Mouse (Mus musculus): ENCODE data around the gene 4632433K11Rik. TPM values are rescaled to one million over a fixed set of nuclear protein-coding genes. Genes with fewer than 3 reads are reported as not detected.

The 4632433K11Rik gene
- total and polyA plus RNA-seq, 3 experiments: not detected

GRCm38 (mm10) chr7:5080010-5080751, 46.3 kb downstream of the 4632433K11Rik start, which contains the start of gene Epn1:
Gene Epn1, plus strand, starts transcription at chr7:5080235.
- Histone ChIP-seq H3K27ac (ENCODE audit: control insufficient read depth, low read depth, low read length) (peak within 1 kb of the TSS; percentile 82), H3K36me3 (ENCODE audit: control insufficient read depth in 1 of 2, insufficient read depth in 2 of 2, low read length in 2 of 2) (peaks cover 27 to 50% of the 10 kb centered on the region in 2 experiments), H3K79me2 (ENCODE audit: control insufficient read depth, insufficient read depth, low read length, poor library complexity) (peaks cover 39% of the 10 kb centered on the region), H3K9ac (ENCODE audit: control insufficient read depth, low read depth, low read length, poor library complexity, severe bottlenecking) (peak within 1 kb of the TSS; percentile 91), H3K4me3 (ENCODE audit: control insufficient read depth in 1 of 2, insufficient read depth in 1 of 2, low read depth in 2 of 2, low read length in 2 of 2) (peak within 1 kb of the TSS; percentile 69 to 95), H3K27me3 (ENCODE audit: control insufficient read depth in 1 of 2, insufficient read depth in 2 of 2, low read length in 2 of 2) (no peaks in the 10 kb centered on the region), H3K4me1 (ENCODE audit: control insufficient read depth in 1 of 2, insufficient read depth in 2 of 2, low read length in 2 of 2) (peaks cover 15 to 40% of the 10 kb centered on the region in 2 experiments), H3K9me3 (replicated peaks; ENCODE audit: insufficient read depth, low read length) (no peaks in the 10 kb centered on the region)
- DNase-seq (ENCODE audit: low read depth, low spot score): peak; percentile 96
- TF ChIP-seq ELF1 (IDR thresholded peaks at IDR 0.05; ENCODE audit: low read depth, low read length) (peak; percentile 99), SIN3A (IDR thresholded peaks at IDR 0.05; ENCODE audit: low read length) (peak; percentile 90), POLR2AphosphoS2 (IDR thresholded peaks at IDR 0.05; ENCODE audit: low read length) (peak; percentile 99), USF2 (IDR thresholded peaks at IDR 0.05; ENCODE audit: borderline replicate concordance in 1 of 2, insufficient read depth in 1 of 2, low read depth in 1 of 2, low read length in 2 of 2) (no peak), NELFE (IDR thresholded peaks at IDR 0.05; ENCODE audit: low read depth, low read length) (peak; percentile 60), MYC (IDR thresholded peaks at IDR 0.05; ENCODE audit: low read depth, low read length) (no peak), ZNF384 (IDR thresholded peaks at IDR 0.05; ENCODE audit: low read depth, low read length) (no peak), USF1 (IDR thresholded peaks at IDR 0.05; ENCODE audit: low read depth, low read length) (peak; percentile 79), ZMIZ1 (IDR thresholded peaks at IDR 0.05; ENCODE audit: low read depth, low read length) (peak; percentile 77; the same call in 1 of the 2 replicates), MXI1 (IDR thresholded peaks at IDR 0.05; ENCODE audit: low read depth, low read length) (peak; percentile 80), KAT2A (conservative IDR thresholded peaks at IDR 0.05; ENCODE audit: low read depth, low read length) (peak; percentile 80), JUND (IDR thresholded peaks at IDR 0.05; ENCODE audit: low read depth, low read length) (no peak), TCF12 (IDR thresholded peaks at IDR 0.05; ENCODE audit: low read depth, low read length) (peak; percentile 50), EP300 (IDR thresholded peaks at IDR 0.05; ENCODE audit: low read depth in 1 of 2, low read length in 2 of 2) (peak in 1 of 2 experiments; percentile 48; a peak in 2 of 4 replicates), POLR2A (IDR thresholded peaks at IDR 0.05; ENCODE audit: control insufficient read depth in 1 of 2, insufficient read depth in 1 of 2, low read depth in 1 of 2, low read length in 2 of 2, poor library complexity in 1 of 2) (peak; percentile 64 to 73), CTCF (IDR thresholded peaks at IDR 0.05 in 2 of 3, conservative IDR thresholded peaks at IDR 0.05 in 1 of 3; ENCODE audit: control insufficient read depth in 1 of 3, insufficient read depth in 1 of 3, low read depth in 2 of 3, low read length in 3 of 3, poor library complexity in 1 of 3, severe bottlenecking in 1 of 3) (0 out of 6 replicates have a peak, but pooled peaks of 1 of the 3 experiments have one; percentile 0), BHLHE40 (IDR thresholded peaks at IDR 0.05; ENCODE audit: borderline replicate concordance, low read depth, low read length) (peak; percentile 90), ETS1 (IDR thresholded peaks at IDR 0.05; ENCODE audit: low read depth, low read length) (peak; percentile 60; the same call in 1 of the 2 replicates), SMC3 (IDR thresholded peaks at IDR 0.05; ENCODE audit: low read depth, low read length) (peak; percentile 15; the same call in 1 of the 2 replicates), UBTF (IDR thresholded peaks at IDR 0.05; ENCODE audit: borderline replicate concordance, insufficient read depth, low read depth, low read length) (0 out of 2 replicates have a peak, but pooled peaks have one; percentile 78), RCOR1 (IDR thresholded peaks at IDR 0.05; ENCODE audit: low read depth, low read length) (peak; percentile 43; the same call in 1 of the 2 replicates), HCFC1 (IDR thresholded peaks at IDR 0.05; ENCODE audit: low read depth, low read length) (peak; percentile 95), CHD2 (IDR thresholded peaks at IDR 0.05; ENCODE audit: low read length) (no peak; the same call in 1 of the 2 replicates), ZC3H11A (IDR thresholded peaks at IDR 0.05; ENCODE audit: low read depth, low read length) (no peak), MAX (IDR thresholded peaks at IDR 0.05; ENCODE audit: low read length) (peak; percentile 83), NRF1 (IDR thresholded peaks at IDR 0.05; ENCODE audit: insufficient read depth, low read depth, low read length, poor library complexity, severe bottlenecking) (peak; percentile 52; the same call in 1 of the 2 replicates), RAD21 (IDR thresholded peaks at IDR 0.05; ENCODE audit: low read depth, low read length) (no peak), MAZ (IDR thresholded peaks at IDR 0.05; ENCODE audit: low read depth, low read length) (peak; percentile 75; the same call in 1 of the 2 replicates)
